Mouse (Mus musculus) liver, embryonic 14.5 days (tissue): ENCODE measurements around the gene Il6ra.

ENCODE experiments used
- CTCF ChIP-seq: IDR thresholded peaks from 2 replicates; pipeline ENCODE4 v1.5.1; 2016; ENCODE audit warnings: antibody characterized with exemption, low read depth, control low read depth
- EP300 ChIP-seq: IDR thresholded peaks from 2 replicates; pipeline ENCODE4 v1.6.1; 2016; ENCODE audit warnings: antibody characterized with exemption, low read depth

DNA sequence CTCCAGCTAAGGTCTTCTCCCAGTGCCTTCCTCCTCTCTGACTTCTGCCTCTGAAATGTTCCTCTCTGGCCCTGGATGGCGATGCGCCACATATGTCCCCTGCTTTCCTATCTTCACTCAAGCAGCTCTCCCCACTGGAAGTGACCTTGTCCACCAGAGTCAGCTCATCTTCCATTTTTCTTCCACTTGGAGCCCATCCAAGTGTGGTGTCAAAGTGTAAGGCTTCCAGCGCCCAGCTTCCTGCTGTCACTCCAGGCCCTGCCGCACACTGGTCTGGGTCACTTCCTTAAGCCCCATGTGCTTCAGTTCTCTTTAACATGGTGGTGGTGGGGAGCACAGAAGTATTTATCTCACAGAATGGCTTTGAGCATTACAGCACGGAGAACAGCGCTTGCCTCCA is 65.4 kb downstream of the Il6ra start:
- TF ChIP-seq CTCF (no peak), EP300 (no peak)
